Mouse (Mus musculus): Measurements from ENCODE around the gene Slc12a9.

- TF ChIP-seq POLR2AphosphoS5 (IDR thresholded peaks at IDR 0.05; ENCODE audit: borderline replicate concordance, low read depth, low read length) (no peak), CTCF (IDR thresholded peaks at IDR 0.05 in 2 of 3, conservative IDR thresholded peaks at IDR 0.05 in 1 of 3; ENCODE audit: control insufficient read depth in 1 of 3, insufficient read depth in 1 of 3, low read depth in 2 of 3, low read length in 3 of 3, poor library complexity in 1 of 3, severe bottlenecking in 1 of 3) (no peak), POLR2A (IDR thresholded peaks at IDR 0.05; ENCODE audit: control insufficient read depth in 1 of 2, insufficient read depth in 1 of 2, low read depth in 1 of 2, low read length in 2 of 2, poor library complexity in 1 of 2) (peak in 1 of 2 experiments; percentile 28; a peak in 1 of 4 replicates), POLR2AphosphoS2 (IDR thresholded peaks at IDR 0.05; ENCODE audit: low read length) (no peak), GATA1 (IDR thresholded peaks at IDR 0.05; ENCODE audit: low read depth, low read length) (no peak)
Observed at GRCm38 (mm10) chr5:137305822-137306221, 27.6 kb downstream of the Slc12a9 start.
